Mouse (Mus musculus): ENCODE results near the gene Ssr1. TPM values are rescaled to one million over a fixed set of nuclear protein-coding genes. Genes with fewer than 3 reads are reported as not detected.

Gene Ssr1
- polyA plus RNA-seq (2011; ENCODE audit: insufficient read depth, insufficient read length, low read depth, missing spikeins), result 137 and 150 TPM in 2 replicates

- Histone ChIP-seq H3K4me3 (ENCODE audit: low read depth, low read length) (peak within 1 kb of the TSS; percentile 95), H3K9ac (ENCODE audit: low read depth, poor library complexity, severe bottlenecking) (peak within 1 kb of the TSS; percentile 99), H3K27me3 (ENCODE audit: control insufficient read depth, insufficient read depth, low read length, poor library complexity, severe bottlenecking) (no peaks in the 10 kb centered on the region), H3K36me3 (ENCODE audit: control insufficient read depth, insufficient read depth, low read length, poor library complexity, severe bottlenecking) (peaks cover 23% of the 10 kb centered on the region), H3K4me1 (ENCODE audit: control insufficient read depth, insufficient read depth, low read length) (no peaks in the 10 kb centered on the region), H3K9me3 (replicated peaks; ENCODE audit: control insufficient read depth, insufficient read depth, low read length, poor library complexity, severe bottlenecking) (no peaks in the 10 kb centered on the region), H3K27ac (ENCODE audit: insufficient read depth, low read length) (no peak within 1 kb of the TSS)
- TF ChIP-seq POLR2A (IDR thresholded peaks at IDR 0.05; ENCODE audit: insufficient read depth, low read length) (peak; percentile 60), CTCF (IDR thresholded peaks at IDR 0.05; ENCODE audit: low read depth, low read length) (no peak)
Measured at GRCm38 (mm10) chr13:37993704-37994404, at the start of gene Ssr1. Gene Ssr1, minus strand, starts transcription at chr13:37994217.

DNA sequence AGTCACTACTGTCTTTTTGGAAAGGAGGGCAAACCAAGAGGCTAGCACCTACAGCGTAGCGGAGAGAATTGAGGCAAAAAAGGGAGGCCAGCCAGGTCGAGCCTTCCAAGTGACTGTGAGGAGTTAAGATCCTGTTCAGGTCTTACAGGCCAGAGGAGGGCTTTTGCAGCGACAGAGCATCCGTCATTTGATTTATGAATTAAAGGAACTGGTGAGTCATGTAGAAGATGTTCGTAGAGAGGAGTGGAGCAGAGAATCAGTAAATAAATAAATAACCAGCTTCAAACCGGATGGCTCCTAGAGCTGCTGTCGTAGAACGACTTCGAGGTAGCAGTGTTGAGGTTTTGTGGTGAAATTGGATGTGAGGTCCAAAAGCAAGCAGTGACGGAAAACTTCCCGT is 43.8 kb upstream of the Ssr1 start:
- TF ChIP-seq CTCF (IDR thresholded peaks at IDR 0.05; ENCODE audit: low read depth, low read length) (no peak), EP300 (IDR thresholded peaks at IDR 0.05; ENCODE audit: insufficient read depth, low read depth, low read length) (no peak), POLR2A (IDR thresholded peaks at IDR 0.05; ENCODE audit: insufficient read depth, low read length) (no peak)
- no peaks in the 10 kb centered on the region for H3K27me3 ChIP-seq (ENCODE audit: control insufficient read depth, insufficient read depth, low read length, poor library complexity, severe bottlenecking)
- H3K4me1 ChIP-seq (ENCODE audit: control insufficient read depth, insufficient read depth, low read length), result no peaks in the 10 kb centered on the region
- H3K27ac ChIP-seq (ENCODE audit: insufficient read depth, low read length), result no peak overlapping the region
- peaks cover 17% of the 10 kb centered on the region for H3K36me3 ChIP-seq (ENCODE audit: control insufficient read depth, insufficient read depth, low read length, poor library complexity, severe bottlenecking)
- H3K9me3 ChIP-seq (replicated peaks; ENCODE audit: control insufficient read depth, insufficient read depth, low read length, poor library complexity, severe bottlenecking), result no peaks in the 10 kb centered on the region
- H3K9ac ChIP-seq (ENCODE audit: low read depth, poor library complexity, severe bottlenecking), result peak overlapping the region; percentile 75
- H3K4me3 ChIP-seq (ENCODE audit: low read depth, low read length), result peak overlapping the region; percentile 82

- TF ChIP-seq EP300 (IDR thresholded peaks at IDR 0.05; ENCODE audit: insufficient read depth, low read depth, low read length) (peak; percentile 59; the same call in 1 of the 2 replicates), POLR2A (IDR thresholded peaks at IDR 0.05; ENCODE audit: insufficient read depth, low read length) (peak; percentile 32), CTCF (IDR thresholded peaks at IDR 0.05; ENCODE audit: low read depth, low read length) (no peak)
Measured at GRCm38 (mm10) chr13:38037044-38037687, 43.1 kb upstream of the Ssr1 start, which contains the start of gene Cage1. Gene Cage1, minus strand, starts transcription at chr13:38037069.

GRCm38 (mm10) chr13:38036343-38037043 is 42.5 kb upstream of the Ssr1 start, which contains the start of gene Riok1:
Gene Riok1, plus strand, starts transcription at chr13:38036995.
- Histone ChIP-seq H3K36me3 (ENCODE audit: control insufficient read depth, insufficient read depth, low read length, poor library complexity, severe bottlenecking) (peaks cover 11% of the 10 kb centered on the region; the same call in 1 of the 2 replicates), H3K9me3 (replicated peaks; ENCODE audit: control insufficient read depth, insufficient read depth, low read length, poor library complexity, severe bottlenecking) (no peaks in the 10 kb centered on the region), H3K4me1 (ENCODE audit: control insufficient read depth, insufficient read depth, low read length) (no peaks in the 10 kb centered on the region), H3K4me3 (ENCODE audit: low read depth, low read length) (peak within 1 kb of the TSS; percentile 82), H3K27me3 (ENCODE audit: control insufficient read depth, insufficient read depth, low read length, poor library complexity, severe bottlenecking) (no peaks in the 10 kb centered on the region), H3K27ac (ENCODE audit: insufficient read depth, low read length) (no peak within 1 kb of the TSS), H3K9ac (ENCODE audit: low read depth, poor library complexity, severe bottlenecking) (peak within 1 kb of the TSS; percentile 75)
- TF ChIP-seq CTCF (IDR thresholded peaks at IDR 0.05; ENCODE audit: low read depth, low read length) (no peak), EP300 (IDR thresholded peaks at IDR 0.05; ENCODE audit: insufficient read depth, low read depth, low read length) (no peak), POLR2A (IDR thresholded peaks at IDR 0.05; ENCODE audit: insufficient read depth, low read length) (no peak)

More at GRCm38 (mm10) chr13:38037044-38037687, 43.1 kb upstream of the Ssr1 start, which contains the start of gene Cage1:
- Histone ChIP-seq H3K9me3 (replicated peaks; ENCODE audit: control insufficient read depth, insufficient read depth, low read length, poor library complexity, severe bottlenecking) (no peaks in the 10 kb centered on the region), H3K4me1 (ENCODE audit: control insufficient read depth, insufficient read depth, low read length) (no peaks in the 10 kb centered on the region), H3K4me3 (ENCODE audit: low read depth, low read length) (peak within 1 kb of the TSS; percentile 82), H3K36me3 (ENCODE audit: control insufficient read depth, insufficient read depth, low read length, poor library complexity, severe bottlenecking) (peaks cover 13% of the 10 kb centered on the region; the same call in 1 of the 2 replicates), H3K27ac (ENCODE audit: insufficient read depth, low read length) (no peak within 1 kb of the TSS), H3K9ac (ENCODE audit: low read depth, poor library complexity, severe bottlenecking) (peak within 1 kb of the TSS; percentile 75), H3K27me3 (ENCODE audit: control insufficient read depth, insufficient read depth, low read length, poor library complexity, severe bottlenecking) (no peaks in the 10 kb centered on the region)

GRCm38 (mm10) chr13:38028407-38028806 is 34.4 kb upstream of the Ssr1 start:
- Histone ChIP-seq H3K4me1 (ENCODE audit: control insufficient read depth, insufficient read depth, low read length) (no peaks in the 10 kb centered on the region), H3K9me3 (replicated peaks; ENCODE audit: control insufficient read depth, insufficient read depth, low read length, poor library complexity, severe bottlenecking) (no peaks in the 10 kb centered on the region), H3K27me3 (ENCODE audit: control insufficient read depth, insufficient read depth, low read length, poor library complexity, severe bottlenecking) (no peaks in the 10 kb centered on the region), H3K27ac (ENCODE audit: insufficient read depth, low read length) (no peak overlapping the region), H3K4me3 (ENCODE audit: low read depth, low read length) (no peak overlapping the region), H3K36me3 (ENCODE audit: control insufficient read depth, insufficient read depth, low read length, poor library complexity, severe bottlenecking) (no peaks in the 10 kb centered on the region), H3K9ac (ENCODE audit: low read depth, poor library complexity, severe bottlenecking) (no peak overlapping the region)
- TF ChIP-seq EP300 (IDR thresholded peaks at IDR 0.05; ENCODE audit: insufficient read depth, low read depth, low read length) (no peak), CTCF (IDR thresholded peaks at IDR 0.05; ENCODE audit: low read depth, low read length) (no peak), POLR2A (IDR thresholded peaks at IDR 0.05; ENCODE audit: insufficient read depth, low read length) (no peak)

Measured in ES-Bruce4 (cell line).